Mouse (Mus musculus) T-helper 2 cell (primary cell): ENCODE measurements around the gene Ccr2.

ENCODE experiments used
- in situ Hi-C: fragments of 300-600 bp; cut with MboI, MseI; formaldehyde crosslinking; loops from one replicate; pipeline ENCODE4 v1.15.1; 2025; ENCODE audit warnings: high pct_unique_total_duplicates

The Ccr2 gene

DNA sequence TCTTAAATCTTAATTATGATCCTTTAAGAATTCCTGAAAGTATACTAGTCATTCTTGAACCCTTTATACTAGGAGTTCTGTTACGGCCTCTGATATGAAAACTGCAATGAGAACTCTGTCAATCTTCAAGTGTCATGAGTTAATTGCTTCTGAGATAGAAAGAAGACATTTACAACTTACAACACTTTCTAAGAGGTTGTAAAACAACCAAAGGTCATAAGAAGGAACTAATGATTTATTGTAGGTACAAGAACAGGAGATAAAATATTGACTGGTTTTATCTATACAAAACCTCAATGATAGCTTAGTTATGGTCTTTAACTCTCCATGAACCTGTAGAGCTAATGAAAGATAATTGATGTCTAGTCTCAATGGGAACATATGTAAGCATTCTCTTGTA is 12.0 kb downstream of the Ccr2 start:
- in situ Hi-C loops, result no loop called here

DNA sequence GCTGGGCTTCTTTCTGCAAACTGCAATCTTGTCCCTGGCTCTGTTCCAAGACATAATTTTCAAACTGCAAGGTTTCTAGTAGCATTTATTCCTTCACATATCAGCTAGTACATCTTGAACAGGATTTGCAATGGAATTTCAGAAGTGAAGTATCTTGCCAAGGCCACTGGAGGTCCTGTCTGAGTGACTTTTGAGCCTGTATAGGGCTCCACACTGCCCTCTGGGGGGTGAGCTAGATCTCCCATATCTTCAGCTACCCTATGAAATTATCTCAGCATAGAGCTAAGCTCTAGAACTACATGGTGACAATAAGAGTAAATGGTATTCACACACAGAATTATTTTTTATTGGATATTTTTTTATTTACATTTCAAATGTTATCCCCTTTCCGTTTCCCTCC is 16.7 kb downstream of the Ccr2 start:
- in situ Hi-C loops, result loop anchor here (5.0 kb wide), 1 partner anchor 71 kb away; no protein-coding TSS in a partner anchor

DNA sequence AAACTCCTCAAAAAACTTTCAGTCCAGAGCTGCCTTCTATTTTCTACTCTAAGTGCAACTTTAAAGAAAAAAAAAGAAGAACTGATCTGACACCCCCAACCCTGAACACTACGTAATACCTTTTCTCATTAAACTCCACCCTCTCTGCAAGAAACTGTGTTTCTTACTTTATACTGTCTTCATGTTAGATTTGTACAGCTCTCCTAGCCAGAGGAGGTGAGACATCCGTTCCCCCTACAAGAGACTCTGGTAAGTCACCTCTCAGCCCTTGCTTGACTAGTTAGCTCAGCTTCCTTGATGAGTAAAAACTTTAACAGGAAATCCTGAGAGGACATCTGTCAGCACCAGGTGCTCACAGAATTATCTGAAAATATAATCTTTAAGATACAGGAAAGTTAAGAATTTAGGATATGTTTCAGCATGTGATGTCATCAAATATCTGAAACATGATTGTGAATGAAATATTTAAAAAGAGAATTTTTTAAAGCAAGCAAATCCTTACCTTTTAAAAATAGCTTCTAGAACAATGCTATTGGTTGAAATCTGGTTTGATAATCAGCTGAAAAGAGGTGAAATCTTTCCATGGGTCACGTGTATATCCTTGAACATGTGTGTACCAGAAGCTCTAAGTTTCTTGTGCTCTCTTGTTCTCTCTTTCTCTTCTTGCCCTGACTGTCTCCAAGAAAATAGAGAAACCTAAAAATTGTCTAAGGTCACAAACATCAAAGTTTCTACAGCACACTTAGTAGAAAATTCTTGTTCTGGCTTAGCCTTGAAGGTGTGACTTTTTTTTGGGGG is 19.8 kb downstream of the Ccr2 start, which contains the start of gene Ccr5:
Ccr5 (plus strand) TSS at position 157 of the 798 bp plus-strand sequence.
- in situ Hi-C loops, result no loop called here

DNA sequence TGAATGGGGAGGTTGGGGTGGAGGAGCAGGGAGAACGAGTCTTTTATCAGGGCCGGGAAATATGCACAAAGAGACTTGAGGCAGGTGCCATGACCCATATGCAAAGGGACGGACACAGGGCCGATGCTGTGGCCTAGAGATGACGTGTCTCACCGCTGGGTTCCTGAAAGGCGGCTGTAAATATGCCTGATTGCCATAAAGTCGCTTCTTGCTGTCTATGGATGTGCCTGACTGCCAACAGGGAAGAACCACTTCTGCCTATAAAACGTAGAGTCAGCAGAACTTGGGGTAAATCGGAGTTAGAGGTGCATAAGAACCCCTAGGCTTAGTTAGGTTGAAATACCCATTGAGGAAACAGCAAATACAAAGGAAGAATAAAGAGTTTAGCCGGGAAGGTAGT is 23.8 kb downstream of the Ccr2 start:
- in situ Hi-C loops, result loop anchor here (5.0 kb wide), 1 partner anchor 193 kb away; no protein-coding TSS in a partner anchor

DNA sequence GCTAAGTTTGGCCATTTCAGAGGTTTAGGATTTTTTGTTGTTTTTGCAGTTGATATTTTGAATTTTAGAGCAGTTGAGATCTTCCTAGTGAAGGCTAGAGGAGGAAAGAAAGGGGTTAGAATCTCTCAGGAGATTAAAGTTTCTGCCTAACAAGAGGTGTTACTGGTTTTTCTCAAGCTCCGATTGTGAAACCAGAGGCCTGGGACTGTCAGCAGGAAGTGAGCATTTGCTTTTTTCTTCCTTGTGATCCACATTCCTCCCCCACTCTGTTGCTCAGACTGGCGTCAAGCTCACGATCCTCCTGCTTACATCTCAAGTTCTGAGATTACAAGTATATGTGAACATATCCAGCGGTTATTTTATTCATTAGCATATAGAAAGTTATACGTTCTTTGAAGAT is 24.6 kb downstream of the Ccr2 start:
- in situ Hi-C loops, result loop anchor here (5.0 kb wide), 1 partner anchor 194 kb away; no protein-coding TSS in a partner anchor

DNA sequence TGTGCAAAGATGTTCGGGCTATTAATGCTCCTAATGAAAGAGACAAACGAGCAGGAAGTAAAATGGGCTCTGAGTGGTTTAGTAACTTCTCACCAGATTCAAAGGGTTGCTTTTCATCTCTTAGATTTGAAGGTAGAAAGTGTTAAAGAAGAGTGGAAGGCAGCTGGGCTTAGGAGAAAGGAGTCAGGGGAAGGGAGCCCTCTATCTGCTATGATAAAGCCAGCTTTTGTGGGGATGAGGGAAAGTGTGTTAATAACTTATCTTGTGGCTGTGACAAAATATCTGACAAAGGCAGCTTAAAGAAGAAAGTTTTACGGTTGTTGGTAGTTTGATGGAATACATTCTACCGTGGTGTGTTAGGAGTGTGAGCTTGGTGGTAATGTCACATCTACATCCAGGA is 25.7 kb downstream of the Ccr2 start:
- in situ Hi-C loops, result loop anchor here (5.0 kb wide), 1 partner anchor 195 kb away; no protein-coding TSS in a partner anchor

DNA sequence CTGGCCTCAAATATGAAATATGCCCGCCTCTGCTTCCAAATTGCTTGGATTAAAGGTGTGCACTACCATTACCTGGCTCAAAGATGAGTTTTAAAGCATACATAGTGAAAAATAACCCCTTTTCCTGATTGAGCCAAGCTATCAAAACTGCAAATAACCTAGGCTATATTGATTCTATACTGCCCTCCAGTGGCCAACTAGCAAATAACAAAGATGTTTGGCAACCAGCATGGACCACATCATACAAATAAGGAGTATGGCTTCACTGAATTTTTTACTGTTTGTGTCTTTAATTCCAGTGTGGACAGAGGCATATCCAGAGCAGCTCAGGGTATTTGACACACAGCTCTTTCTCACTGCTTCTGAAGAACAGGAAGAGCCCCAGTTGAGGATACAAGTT is 26.6 kb downstream of the Ccr2 start:
- in situ Hi-C loops, result loop anchor here (5.0 kb wide), 1 partner anchor 196 kb away; no protein-coding TSS in a partner anchor

DNA sequence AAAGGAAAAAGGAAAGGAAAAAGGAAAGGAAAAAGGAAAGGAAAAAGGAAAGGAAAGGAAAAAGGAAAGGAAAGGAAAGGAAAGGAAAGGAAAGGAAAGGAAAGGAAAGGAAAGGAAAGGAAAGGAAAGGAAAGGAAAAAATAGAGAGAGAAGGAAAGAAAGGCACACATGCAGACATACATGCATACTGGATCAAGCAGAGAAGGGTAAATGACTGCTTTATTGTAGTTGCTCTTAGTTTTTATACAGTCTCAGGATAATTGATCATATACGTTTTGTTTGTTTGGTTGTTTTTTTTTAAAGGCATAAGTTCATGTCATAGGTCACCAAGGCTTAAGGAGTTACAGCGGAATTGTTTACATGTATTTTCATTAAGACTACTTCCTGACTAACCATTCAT is 31.1 kb downstream of the Ccr2 start:
- in situ Hi-C loops, result loop anchor here (5.0 kb wide), 1 partner anchor 266 kb away; no protein-coding TSS in a partner anchor

DNA sequence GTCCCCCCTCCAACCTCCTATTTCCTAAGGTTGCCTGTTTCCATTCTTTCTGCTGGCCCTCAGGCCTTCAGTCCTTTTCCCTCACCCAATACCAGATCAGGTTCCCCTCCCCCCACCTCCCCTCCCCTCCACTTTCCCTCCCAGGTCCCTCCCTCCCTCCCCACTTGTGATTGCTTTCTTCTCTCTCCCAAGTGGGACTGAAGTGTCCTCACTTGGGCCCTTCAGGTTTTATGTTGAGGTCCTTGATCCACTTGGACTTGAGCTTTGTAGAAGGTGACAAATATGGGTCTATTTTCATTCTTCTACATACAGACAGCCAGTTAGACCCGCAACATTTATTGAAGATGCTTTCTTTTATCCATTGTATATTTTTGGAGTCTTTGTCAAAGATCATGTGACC is 33.2 kb downstream of the Ccr2 start:
- in situ Hi-C loops, result loop anchor here (5.0 kb wide), 1 partner anchor 268 kb away; no protein-coding TSS in a partner anchor

DNA sequence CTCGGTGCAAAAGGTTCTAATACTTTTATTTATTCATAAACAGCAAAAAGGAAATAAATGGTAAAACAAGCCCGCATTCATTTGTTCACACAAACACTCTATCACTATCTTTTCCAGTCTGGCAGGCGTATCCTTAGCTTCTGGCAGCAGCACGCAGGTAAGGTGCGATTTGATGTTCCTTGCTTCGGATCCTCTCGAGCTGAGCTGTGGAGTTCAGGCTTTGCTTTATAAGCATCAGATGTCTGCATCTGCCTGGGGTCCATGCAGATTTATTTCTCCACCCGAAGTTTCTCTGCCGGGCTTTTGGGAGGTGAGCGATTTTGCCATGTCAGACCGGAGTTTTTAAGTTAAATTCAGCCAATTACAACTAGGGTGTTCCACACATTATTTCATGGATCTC is 35.9 kb downstream of the Ccr2 start:
- in situ Hi-C loops, result no loop called here

DNA sequence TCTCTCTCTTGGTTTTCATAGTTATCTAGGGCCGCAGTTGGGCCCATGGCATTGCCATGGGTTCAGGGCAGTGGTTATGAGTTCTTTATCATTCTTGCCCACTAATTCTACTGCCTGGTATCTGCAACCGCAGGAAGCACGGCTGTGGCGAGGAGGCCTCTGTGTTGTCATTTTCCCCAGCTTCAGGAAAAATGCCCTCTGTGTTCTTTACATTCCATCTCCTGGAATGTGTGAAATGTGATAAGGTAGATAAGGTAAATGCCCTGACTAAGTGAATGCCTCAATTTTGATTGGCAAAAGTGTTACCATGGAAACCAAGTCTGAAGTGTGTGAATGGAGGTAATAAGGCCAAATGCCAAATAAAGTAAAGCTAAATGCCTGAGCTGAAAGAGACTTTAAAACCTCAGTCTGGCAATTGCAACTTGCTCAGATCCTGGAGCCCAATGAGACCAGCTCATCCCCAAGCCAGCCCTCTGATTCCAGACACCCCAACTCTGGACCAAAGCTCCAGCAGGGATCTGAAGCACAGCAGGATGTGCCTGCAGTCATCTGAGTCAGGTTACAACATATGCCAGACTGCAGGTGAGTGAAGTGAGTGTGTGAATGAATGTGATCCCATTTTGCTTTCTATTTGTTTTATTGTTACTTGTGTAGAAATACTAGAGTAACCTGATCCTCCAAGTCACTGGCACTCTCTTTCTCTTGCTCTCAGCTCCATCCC is 36.5 kb downstream of the Ccr2 start:
- in situ Hi-C loops, result no loop called here

DNA sequence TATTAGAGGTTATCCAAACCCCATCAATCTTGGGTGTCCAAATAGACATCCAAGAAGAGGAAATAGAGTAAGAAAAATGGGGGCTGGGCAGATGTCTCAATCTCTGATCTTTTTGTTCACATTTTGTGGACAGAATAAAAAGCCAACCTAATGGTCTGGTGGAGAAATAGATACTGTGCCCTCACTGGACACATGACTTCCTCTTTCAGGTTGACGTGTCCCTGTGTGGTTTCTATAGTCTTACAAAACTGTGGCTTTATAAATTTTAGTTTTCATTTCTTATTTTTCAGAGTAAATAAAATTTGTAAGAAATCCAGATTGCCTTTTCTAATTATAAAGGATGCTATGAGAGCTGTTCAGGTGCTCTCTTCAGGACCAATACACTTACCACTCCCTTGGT is 41.9 kb downstream of the Ccr2 start:
- in situ Hi-C loops, result no loop called here

DNA sequence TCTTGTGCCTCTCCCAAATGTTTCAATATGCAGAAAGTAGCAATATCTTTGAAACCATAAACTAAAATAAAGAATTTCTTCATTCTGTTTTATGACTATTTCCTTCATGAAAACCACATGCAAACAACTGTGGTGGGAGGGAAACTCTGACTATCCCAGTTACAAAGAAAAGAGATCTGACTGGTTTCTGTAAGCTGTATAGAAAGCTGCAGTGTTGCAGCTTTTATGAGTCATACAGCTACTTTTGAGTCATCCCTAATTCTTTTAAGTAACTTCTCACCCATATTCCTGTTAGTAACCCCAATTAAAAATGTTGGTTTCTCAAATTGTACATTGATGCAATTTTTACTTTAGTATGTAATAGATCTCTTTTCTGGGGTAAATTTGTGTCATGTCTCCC is 44.6 kb downstream of the Ccr2 start:
- in situ Hi-C loops, result no loop called here
